Mouse (Mus musculus) T-helper 1 cell (primary cell): Measurements from ENCODE around the gene Adh6a.

Source experiments
- in situ Hi-C: fragments of 300-600 bp; cut with MboI, MseI; formaldehyde crosslinking; loops from one replicate; pipeline ENCODE4 v1.15.1; 2025; ENCODE audit warnings: high pct_unique_total_duplicates

The Adh6a gene

GRCm38 (mm10) chr3:138312965-138313364 lies at the start of gene Adh6a:
Gene Adh6a, plus strand, starts transcription at chr3:138313286.
- in situ Hi-C loops: no loop called here

DNA sequence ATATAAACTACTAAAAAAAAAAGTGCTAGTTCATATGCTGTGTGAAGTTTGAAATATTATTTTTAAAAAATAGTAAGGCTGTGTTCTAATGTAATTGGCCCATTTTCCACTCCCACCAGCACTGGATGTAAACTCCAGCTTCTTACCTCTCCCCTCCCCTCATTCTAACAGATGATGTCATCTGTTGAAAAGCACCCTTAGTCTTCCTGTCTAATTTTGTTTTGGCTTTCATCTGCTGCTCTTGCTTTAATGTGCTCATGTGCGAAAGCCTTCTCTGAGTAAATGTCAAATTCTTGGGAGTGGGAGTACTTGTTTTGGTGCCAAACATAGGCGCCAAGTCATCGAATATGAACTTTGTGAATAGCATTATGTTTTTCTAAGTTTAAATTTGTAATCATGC lies 48.4 kb upstream of the Adh6a start:
- in situ Hi-C loops: no loop called here

GRCm38 (mm10) chr3:138270507-138270906 lies 42.6 kb upstream of the Adh6a start:
- in situ Hi-C loops: loop anchor here (5.0 kb wide), 1 partner anchor 33 kb away; no protein-coding TSS in a partner anchor

DNA sequence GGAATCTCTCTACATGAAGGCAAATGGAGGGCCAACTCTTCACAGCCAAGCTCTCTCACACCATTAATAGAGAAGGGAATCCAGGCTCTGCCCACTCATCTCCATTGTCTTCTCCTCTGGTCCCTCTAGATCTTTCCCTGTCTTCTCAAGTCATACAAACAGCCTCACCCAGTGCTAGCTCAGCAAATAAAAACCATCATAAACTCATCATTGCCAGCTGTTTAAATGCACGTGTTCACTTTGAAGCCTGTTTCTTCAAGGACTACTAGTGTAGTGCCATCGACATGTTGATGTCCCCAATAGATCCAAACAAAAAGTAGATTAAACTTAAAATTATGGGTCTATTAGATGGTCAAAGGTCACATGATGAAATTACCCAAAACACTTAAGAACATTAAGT lies 41.8 kb upstream of the Adh6a start:
- in situ Hi-C loops: loop anchor here (5.0 kb wide), 1 partner anchor 34 kb away; no protein-coding TSS in a partner anchor

- in situ Hi-C loops: loop anchor here (5.0 kb wide), 1 partner anchor 36 kb away; no protein-coding TSS in a partner anchor
Observed at GRCm38 (mm10) chr3:138273080-138273479, 40.0 kb upstream of the Adh6a start.

DNA sequence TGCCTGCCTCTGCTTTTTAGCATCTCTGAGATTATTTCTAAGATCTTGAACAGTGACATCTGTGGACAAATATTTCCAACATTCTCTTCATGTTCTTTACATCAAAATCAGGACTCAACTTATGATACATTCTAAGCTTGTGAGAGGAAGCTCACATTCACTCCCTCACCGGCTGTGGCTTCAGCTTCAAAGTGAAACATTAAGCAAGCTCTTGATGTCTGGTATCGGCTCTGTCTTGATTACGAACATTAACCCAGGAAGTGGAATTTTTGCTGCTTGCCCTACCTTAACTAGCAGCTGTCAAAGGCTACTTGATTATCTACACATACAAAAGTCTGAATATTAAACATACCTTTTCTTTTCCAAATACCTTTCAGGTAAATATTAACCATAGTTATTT lies 38.0 kb upstream of the Adh6a start:
- in situ Hi-C loops: no loop called here

GRCm38 (mm10) chr3:138282556-138282955 lies 30.5 kb upstream of the Adh6a start:
- in situ Hi-C loops: no loop called here

GRCm38 (mm10) chr3:138283831-138284230 lies 29.3 kb upstream of the Adh6a start:
- in situ Hi-C loops: no loop called here

DNA sequence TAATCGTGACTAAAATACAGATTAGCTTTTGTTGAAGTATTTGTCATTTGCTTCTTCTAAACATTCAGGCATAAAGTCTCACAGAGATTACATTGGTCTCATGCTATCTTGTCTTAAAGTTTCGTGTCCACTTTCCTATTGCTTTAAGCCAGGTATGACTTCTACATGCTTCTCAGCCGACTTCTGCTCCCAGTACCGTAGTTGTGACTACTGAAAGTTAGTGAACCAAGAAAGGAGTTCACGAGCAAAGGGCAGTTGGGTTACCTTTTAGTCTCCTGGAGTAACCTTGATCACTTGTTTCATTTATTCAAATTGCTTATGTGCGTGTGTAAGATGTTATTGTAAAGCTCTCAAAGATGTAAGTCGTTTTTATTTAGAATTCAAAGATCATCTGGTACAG lies 27.1 kb upstream of the Adh6a start:
- in situ Hi-C loops: no loop called here

GRCm38 (mm10) chr3:138287686-138288085 lies 25.4 kb upstream of the Adh6a start:
- in situ Hi-C loops: no loop called here

DNA sequence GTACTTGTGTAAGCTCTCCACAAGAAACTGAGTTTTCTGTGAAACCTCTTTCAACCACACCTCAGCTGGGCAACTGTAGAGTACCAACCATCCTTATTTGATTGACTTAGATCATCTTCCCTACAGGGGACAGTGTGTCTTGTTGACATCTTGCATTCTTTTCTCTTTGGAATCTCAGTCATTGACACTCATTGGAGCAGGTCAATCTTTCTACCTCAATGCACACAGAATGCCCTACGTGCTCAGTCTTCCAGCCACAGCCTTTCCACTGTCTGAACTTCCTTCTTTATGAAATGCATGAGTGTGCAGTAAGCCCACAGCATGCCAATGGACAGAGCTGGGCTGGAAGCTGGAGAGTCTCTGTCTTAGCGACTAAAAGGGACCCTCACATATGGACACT lies 22.4 kb upstream of the Adh6a start:
- in situ Hi-C loops: no loop called here

DNA sequence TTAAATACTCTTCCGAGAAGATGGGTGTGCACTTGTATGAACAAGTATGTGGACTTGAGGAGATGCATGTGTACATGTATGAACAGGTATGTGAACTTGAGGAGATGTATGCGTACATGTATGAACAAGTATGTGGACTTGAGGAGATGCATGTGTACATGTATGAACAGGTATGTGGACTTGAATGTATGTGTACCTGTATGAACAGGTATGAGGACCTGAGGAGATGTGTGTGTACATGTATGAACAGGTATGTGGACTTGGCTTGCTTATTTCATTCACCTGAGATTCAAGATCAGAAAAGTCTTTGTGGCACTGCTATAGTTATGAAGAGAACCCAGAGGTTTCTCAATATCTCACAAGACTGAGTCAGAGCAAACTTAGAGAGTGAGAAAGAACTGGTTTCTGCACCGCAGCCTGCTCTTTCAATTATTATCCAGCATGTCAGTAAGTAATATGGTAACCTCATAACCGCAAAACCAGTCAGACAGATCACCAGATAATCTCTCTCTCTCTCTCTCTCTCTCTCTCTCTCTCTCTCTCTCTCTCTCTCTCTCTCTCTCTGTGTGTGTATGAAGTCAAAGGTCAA lies 21.5 kb upstream of the Adh6a start:
- in situ Hi-C loops: no loop called here

GRCm38 (mm10) chr3:138293298-138293895 lies 19.7 kb upstream of the Adh6a start:
- in situ Hi-C loops: no loop called here

DNA sequence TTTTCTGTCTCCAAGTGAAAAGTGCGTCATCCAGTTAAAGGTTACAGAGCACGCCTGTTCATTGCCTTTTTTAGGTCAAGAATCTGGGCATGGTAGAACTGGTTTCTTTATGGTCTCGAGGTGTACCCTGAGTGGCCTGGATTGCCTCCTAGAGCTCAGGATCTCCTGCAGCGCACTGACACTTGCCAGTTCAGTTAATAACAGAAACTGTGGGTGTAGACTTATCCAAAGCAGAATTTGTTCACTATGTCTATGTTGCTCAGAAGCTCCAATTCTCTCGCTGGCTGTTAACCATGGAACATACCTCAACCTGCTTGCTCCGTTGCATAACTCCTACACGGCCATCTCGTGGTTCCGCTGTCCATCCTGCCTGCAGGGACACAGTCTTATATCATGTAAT lies 13.0 kb upstream of the Adh6a start:
- in situ Hi-C loops: no loop called here

GRCm38 (mm10) chr3:138302676-138303075 lies 10.4 kb upstream of the Adh6a start:
- in situ Hi-C loops: no loop called here

DNA sequence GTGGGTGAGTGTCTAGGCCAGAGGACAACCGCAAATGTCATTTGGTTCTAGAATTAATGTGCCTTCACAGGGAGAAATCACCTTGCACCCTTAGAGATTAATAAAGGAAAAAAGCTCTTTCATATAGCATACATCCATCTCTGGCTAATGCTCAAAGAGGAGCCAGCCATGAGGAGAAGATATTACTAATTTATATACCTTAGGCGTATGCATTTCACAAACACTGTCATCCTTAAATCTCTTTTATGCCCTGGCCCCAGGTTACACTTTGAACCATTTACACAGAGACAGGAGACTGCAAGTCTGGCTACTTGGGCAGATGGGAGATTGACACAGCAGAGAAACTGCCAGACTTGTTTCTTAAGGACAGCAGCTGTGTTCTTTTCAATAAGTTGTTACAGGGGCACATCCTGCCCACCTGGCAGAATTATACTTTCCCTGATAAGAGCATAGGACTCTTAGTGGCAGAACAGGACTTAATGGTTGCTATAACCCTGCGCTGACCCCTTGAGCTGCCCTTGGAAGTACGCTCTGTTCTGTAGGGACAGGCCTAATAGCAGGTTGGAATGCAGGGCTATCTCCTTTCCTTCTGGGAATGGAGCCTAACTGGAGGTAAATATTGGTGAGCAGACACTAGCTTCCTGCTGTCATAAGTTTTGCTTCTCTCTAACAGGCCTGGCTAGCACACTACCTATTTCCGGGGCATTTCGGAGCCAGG lies 9.2 kb upstream of the Adh6a start:
- in situ Hi-C loops: no loop called here

- in situ Hi-C loops: no loop called here
Observed at GRCm38 (mm10) chr3:138304489-138304871, 8.6 kb upstream of the Adh6a start.

DNA sequence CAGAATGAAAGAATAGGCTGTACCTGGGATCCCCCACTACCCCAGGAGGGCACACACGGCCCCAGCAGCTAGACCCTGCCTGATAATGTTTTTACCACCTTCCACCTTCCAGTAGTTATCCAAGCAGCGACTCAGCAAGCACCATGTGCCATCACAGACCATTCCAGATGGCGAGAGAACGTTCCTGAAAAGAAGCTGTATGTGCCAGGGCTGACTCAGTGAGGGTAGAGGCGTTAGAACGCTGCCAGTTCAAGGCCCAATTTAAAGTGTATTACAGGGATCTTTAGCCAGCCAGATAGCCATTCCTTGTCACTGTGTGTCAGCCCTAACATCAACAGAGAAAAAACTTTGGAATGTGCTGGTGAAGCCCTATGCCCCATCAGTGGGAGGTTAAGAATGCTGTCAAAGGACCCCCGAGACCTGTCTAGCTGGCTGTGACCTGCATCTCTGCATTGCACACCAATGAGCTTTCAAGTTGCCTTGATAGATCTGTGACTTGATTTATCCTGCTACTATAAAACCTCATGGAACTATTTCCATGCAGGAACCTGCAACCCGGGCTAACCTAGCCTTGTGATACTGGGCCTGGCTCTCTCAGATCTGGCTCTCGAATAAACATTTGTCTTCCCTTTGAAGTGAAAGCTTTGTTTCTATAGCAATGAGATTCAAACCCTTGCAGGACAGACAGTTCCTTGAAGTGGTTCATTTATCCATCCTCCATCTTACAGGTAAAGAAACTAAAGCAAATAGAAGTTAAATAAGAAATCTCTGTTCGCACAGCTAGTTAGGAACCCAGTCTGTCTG lies 7.4 kb upstream of the Adh6a start:
- in situ Hi-C loops: no loop called here

DNA sequence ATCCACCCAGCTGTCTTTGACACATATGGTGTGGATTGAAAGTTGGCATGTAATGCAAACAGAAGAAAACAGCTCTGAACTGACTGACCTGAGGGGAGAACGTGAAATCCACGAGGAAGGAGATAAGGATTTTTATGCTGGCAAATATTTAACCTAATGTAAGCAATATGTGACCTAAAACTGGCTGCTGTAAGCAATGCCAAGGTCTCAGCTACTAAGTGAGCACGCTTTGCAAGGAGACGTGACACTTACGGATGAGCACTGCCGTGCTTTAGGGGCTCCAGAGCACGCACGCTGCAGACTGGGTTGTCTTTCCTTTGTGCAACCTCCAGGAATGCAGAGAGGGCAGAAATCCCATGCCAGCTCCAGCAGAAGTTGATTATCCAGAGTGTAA lies 6.8 kb upstream of the Adh6a start:
- in situ Hi-C loops: no loop called here

GRCm38 (mm10) chr3:138309910-138310309 lies 3.2 kb upstream of the Adh6a start:
- in situ Hi-C loops: no loop called here

DNA sequence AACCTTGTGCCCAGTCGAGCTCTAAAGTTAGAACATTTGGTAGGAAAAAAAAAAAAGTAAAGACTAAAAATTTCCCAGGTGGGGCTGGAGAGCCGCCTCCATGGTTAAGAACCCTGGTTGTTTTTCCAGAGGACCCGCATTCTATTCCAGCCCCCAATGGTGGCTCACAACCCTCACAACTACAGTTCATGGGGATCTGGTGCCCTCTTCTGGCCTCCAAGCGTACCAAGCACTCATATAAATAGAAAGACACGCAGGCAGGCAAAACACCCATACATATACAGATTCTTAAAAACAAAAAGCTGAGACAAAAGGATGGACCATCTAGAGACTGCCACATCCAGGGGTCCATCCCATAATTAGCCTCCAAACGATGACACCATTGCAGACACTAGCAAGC lies 2.1 kb upstream of the Adh6a start:
- in situ Hi-C loops: no loop called here

- in situ Hi-C loops: no loop called here
Observed at GRCm38 (mm10) chr3:138316908-138317472, 3.9 kb downstream of the Adh6a start.
